Mouse (Mus musculus) midbrain, embryonic 13.5 days (tissue): ENCODE measurements around the gene Fshr. TPM values are rescaled to one million over a fixed set of nuclear protein-coding genes. Genes with fewer than 3 reads are reported as not detected.

ENCODE experiments used
- ATAC-seq: fragments of 200-750 bp; cut with Nextera tagmentation; 2 replicates; pipeline ENCODE4 v1.8.0; 2017; ENCODE audit warnings: mild to moderate bottlenecking, moderate TSS enrichment, moderate library complexity
- H3K27ac ChIP-seq: fragments of 300-500 bp; sonication (generic); 2 replicates; pipeline ENCODE4 v1.5.1; 2015; ENCODE audit warnings: inconsistent platforms, mild to moderate bottlenecking, moderate library complexity
- H3K27me3 ChIP-seq: fragments of 300-500 bp; sonication (generic); 2 replicates; pipeline ENCODE4 v1.6.1; 2015; ENCODE audit warnings: mild to moderate bottlenecking, inconsistent platforms
- H3K36me3 ChIP-seq: fragments of 300-500 bp; sonication (generic); 2 replicates; pipeline ENCODE4 v1.6.1; 2015; ENCODE audit warnings: mild to moderate bottlenecking, inconsistent platforms
- H3K4me1 ChIP-seq: fragments of 300-500 bp; sonication (generic); replicated peaks from 2 replicates; pipeline ENCODE4 v1.6.1; 2015; ENCODE audit warnings: inconsistent platforms
- H3K4me2 ChIP-seq: fragments of 300-500 bp; sonication (generic); replicated peaks from 2 replicates; pipeline ENCODE4 v1.6.1; 2015; ENCODE audit warnings: moderate library complexity, mild to moderate bottlenecking, inconsistent platforms
- H3K4me3 ChIP-seq: fragments of 300-500 bp; sonication (generic); replicated peaks from 2 replicates; pipeline ENCODE4 v1.5.1; 2015; ENCODE audit warnings: mild to moderate bottlenecking, inconsistent platforms
- H3K9ac ChIP-seq: fragments of 300-500 bp; sonication (generic); replicated peaks from 2 replicates; pipeline ENCODE4 v1.6.1; 2015; ENCODE audit warnings: mild to moderate bottlenecking, inconsistent platforms
- H3K9me3 ChIP-seq: fragments of 300-500 bp; sonication (generic); 2 replicates; pipeline ENCODE4 v1.6.1; 2016; ENCODE audit warnings: mild to moderate bottlenecking, inconsistent platforms
- WGBS: fragments of 180-500 bp; shearing (Covaris S2); methylation state at CpG from one replicate; pipeline ENCODE4 v1.1.7; 2015; 5-methylcytosine and 5-hydroxymethylcytosine counted together
- polyA plus RNA-seq: library from polyadenylated mRNA; unstranded; fragments of >200 nt; fragmentation: Nextera tagmentation; extraction: Ambion mirVana; gene quantifications from 2 replicates; pipeline ENCODE4 v1.2.1, GENCODE M21; 2015

The Fshr gene
- polyA plus RNA-seq, 1 experiment from 2014 or later = not detected

GRCm38 (mm10) chr17:89089692-89090475 lies 110.6 kb downstream of the Fshr start:
- no peak for ATAC-seq
- H3K27me3 ChIP-seq = no peaks in the 10 kb centered on the region
- no peaks in the 10 kb centered on the region for H3K36me3 ChIP-seq
- no peaks in the 10 kb centered on the region for H3K4me1 ChIP-seq
- H3K9ac ChIP-seq = no peak overlapping the region
- 84% methylated on average over 5 of the region's 5 CpGs for WGBS
- no peaks in the 10 kb centered on the region for H3K9me3 ChIP-seq
- no peak overlapping the region for H3K4me2 ChIP-seq
- no peak overlapping the region for H3K27ac ChIP-seq
- no peak overlapping the region for H3K4me3 ChIP-seq

- Histone ChIP-seq H3K4me2 (no peak overlapping the region), H3K4me3 (no peak overlapping the region), H3K9me3 (no peaks in the 10 kb centered on the region), H3K27me3 (no peaks in the 10 kb centered on the region), H3K27ac (no peak overlapping the region), H3K4me1 (no peaks in the 10 kb centered on the region), H3K9ac (no peak overlapping the region), H3K36me3 (no peaks in the 10 kb centered on the region)
- no peak for ATAC-seq
- WGBS = 76% methylated on average over 2 of the region's 2 CpGs
Measured at GRCm38 (mm10) chr17:89082897-89083296, 117.6 kb downstream of the Fshr start.

- no peaks in the 10 kb centered on the region for H3K36me3 ChIP-seq
- no peaks in the 10 kb centered on the region for H3K27me3 ChIP-seq
- H3K4me3 ChIP-seq = no peak overlapping the region
- no peak overlapping the region for H3K9ac ChIP-seq
- H3K9me3 ChIP-seq = no peaks in the 10 kb centered on the region
- ATAC-seq = no peak
- WGBS = 67% methylated on average over 5 of the region's 5 CpGs
- no peaks in the 10 kb centered on the region for H3K4me1 ChIP-seq
- H3K27ac ChIP-seq = no peak overlapping the region
- no peak overlapping the region for H3K4me2 ChIP-seq
Measured at GRCm38 (mm10) chr17:89079706-89080105, 120.8 kb downstream of the Fshr start.

DNA sequence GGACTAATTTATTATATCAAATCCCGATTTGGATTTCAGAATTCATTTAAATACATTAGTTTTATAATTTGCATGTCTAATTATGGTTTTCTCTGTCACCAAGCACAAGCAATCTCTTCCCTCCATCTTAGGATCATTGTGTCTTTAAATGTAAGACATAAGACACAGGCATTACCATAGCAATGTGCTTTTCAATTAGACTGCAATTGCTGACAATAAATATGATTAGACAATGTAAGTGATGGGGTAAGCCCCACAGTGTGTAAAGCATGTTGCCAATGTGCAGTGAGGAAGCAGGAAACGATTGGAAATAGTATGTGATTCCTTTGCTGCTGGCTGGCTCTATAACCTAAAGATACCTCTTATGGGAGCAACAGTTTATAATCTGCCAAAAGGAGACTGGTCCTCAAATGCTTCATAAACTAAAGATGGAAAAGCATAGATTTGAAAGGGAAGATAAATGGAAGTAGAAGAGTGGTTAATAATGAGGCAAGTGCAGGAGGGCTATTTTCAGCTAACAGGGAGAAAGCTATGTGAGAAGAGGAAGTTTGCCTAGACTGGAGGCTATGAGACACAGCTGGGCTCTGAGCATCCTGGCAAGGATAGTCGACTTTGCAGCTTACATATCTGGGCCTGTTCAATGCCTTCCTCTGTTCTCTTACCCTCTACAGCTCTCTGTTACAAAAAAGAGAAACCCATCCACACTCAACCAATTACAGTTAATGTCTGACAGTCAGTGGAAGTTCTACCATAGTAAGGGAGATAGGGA lies 136.0 kb downstream of the Fshr start:
- H3K4me1 ChIP-seq = peaks cover 8% of the 10 kb centered on the region; the same call in 1 of the 2 replicates
- H3K9me3 ChIP-seq = no peaks in the 10 kb centered on the region
- no peak overlapping the region for H3K4me2 ChIP-seq
- H3K4me3 ChIP-seq = no peak overlapping the region
- no peak for ATAC-seq
- H3K36me3 ChIP-seq = no peaks in the 10 kb centered on the region
- 78% methylated on average over 3 of the region's 3 CpGs for WGBS
- no peak overlapping the region for H3K27ac ChIP-seq
- no peak overlapping the region for H3K9ac ChIP-seq
- H3K27me3 ChIP-seq = no peaks in the 10 kb centered on the region

DNA sequence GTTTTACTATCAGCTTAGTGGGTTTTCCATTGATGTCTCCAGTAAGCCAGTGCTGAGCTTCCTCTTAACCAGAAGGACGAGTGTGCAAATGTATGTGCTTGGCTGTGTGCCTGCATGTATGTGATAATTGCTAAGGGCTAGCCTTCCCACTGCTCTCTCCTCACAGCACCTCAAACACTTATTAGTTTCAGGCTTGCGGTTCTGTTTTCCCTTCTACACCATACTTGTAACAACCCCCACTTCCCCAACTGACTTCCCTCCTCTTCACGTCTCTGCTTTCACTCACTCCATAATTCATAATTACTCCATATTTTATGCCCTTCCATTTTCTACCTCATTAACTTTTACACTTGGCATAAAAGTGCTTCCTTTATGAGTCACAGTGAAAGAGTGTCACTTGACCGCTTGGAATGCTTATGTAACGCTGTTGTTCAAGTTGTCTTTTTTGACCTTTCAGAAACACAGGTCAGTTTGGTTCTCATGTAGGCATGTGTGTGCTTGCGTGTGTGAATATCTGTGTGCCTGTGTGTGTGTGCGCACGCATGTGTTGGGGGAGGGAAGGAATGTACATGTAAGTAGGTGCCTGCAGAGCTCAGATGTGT lies 138.0 kb downstream of the Fshr start:
- no peak overlapping the region for H3K27ac ChIP-seq
- WGBS = 90% methylated on average over 8 of the region's 8 CpGs
- no peak overlapping the region for H3K4me2 ChIP-seq
- H3K27me3 ChIP-seq = no peaks in the 10 kb centered on the region
- H3K36me3 ChIP-seq = no peaks in the 10 kb centered on the region
- no peaks in the 10 kb centered on the region for H3K9me3 ChIP-seq
- H3K4me3 ChIP-seq = no peak overlapping the region
- H3K9ac ChIP-seq = no peak overlapping the region
- no peak for ATAC-seq
- H3K4me1 ChIP-seq = peaks cover 8% of the 10 kb centered on the region; the same call in 1 of the 2 replicates

DNA sequence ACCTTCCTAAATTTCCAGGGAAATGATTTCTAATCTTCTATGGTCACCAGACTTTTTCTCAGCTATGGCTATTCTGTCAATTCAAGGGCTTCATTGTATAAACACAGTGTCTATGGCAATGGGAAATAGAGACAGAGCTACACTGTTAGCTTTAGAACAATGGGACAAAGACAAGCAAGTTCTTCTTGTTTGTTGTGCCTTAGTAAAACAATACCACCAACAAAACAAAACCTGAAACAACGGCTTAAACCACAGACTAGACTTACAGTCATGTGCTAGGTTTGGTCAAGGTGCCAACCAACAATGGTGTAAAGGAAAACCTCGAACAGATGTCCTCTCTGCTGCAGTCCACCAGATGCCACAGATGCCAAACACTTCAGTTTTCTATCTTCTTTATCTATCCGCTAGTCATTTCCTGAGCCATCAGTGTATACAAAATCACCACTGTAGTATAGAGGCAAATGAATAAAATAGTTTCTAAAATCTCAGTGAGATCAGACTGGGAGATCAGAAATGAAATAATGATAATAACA lies 149.4 kb downstream of the Fshr start:
- no peak overlapping the region for H3K4me2 ChIP-seq
- no peaks in the 10 kb centered on the region for H3K4me1 ChIP-seq
- H3K9ac ChIP-seq = no peak overlapping the region
- no peaks in the 10 kb centered on the region for H3K9me3 ChIP-seq
- WGBS = 83% methylated on average over 3 of the region's 3 CpGs
- no peak for ATAC-seq
- H3K36me3 ChIP-seq = no peaks in the 10 kb centered on the region
- no peak overlapping the region for H3K4me3 ChIP-seq
- H3K27ac ChIP-seq = no peak overlapping the region
- no peaks in the 10 kb centered on the region for H3K27me3 ChIP-seq

- no peak for ATAC-seq
Measured at GRCm38 (mm10) chr17:89049071-89049470, 151.4 kb downstream of the Fshr start.

GRCm38 (mm10) chr17:89046016-89046415 lies 154.5 kb downstream of the Fshr start:
- no peak for ATAC-seq
- Histone ChIP-seq H3K9me3 (no peaks in the 10 kb centered on the region), H3K9ac (no peak overlapping the region), H3K4me3 (no peak overlapping the region), H3K36me3 (no peaks in the 10 kb centered on the region), H3K27me3 (no peaks in the 10 kb centered on the region), H3K4me1 (no peaks in the 10 kb centered on the region), H3K4me2 (no peak overlapping the region), H3K27ac (no peak overlapping the region)
- WGBS = 82% methylated on average over 3 of the region's 3 CpGs

More at GRCm38 (mm10) chr17:89049071-89049470, 151.4 kb downstream of the Fshr start:
- no peaks in the 10 kb centered on the region for H3K27me3 ChIP-seq
- WGBS = 83% methylated on average over 2 of the region's 2 CpGs
- H3K4me1 ChIP-seq = no peaks in the 10 kb centered on the region
- no peak overlapping the region for H3K9ac ChIP-seq
- no peak overlapping the region for H3K27ac ChIP-seq
- H3K4me3 ChIP-seq = no peak overlapping the region
- H3K36me3 ChIP-seq = no peaks in the 10 kb centered on the region
- no peak overlapping the region for H3K4me2 ChIP-seq
- H3K9me3 ChIP-seq = no peaks in the 10 kb centered on the region

- Histone ChIP-seq H3K36me3 (no peaks in the 10 kb centered on the region), H3K27ac (no peak overlapping the region), H3K4me2 (no peak overlapping the region), H3K9me3 (no peaks in the 10 kb centered on the region), H3K4me1 (no peaks in the 10 kb centered on the region), H3K27me3 (no peaks in the 10 kb centered on the region), H3K4me3 (no peak overlapping the region), H3K9ac (no peak overlapping the region)
- WGBS = 90% methylated on average over 5 of the region's 5 CpGs
- no peak for ATAC-seq
Measured at GRCm38 (mm10) chr17:89036723-89037122, 163.8 kb downstream of the Fshr start.

DNA sequence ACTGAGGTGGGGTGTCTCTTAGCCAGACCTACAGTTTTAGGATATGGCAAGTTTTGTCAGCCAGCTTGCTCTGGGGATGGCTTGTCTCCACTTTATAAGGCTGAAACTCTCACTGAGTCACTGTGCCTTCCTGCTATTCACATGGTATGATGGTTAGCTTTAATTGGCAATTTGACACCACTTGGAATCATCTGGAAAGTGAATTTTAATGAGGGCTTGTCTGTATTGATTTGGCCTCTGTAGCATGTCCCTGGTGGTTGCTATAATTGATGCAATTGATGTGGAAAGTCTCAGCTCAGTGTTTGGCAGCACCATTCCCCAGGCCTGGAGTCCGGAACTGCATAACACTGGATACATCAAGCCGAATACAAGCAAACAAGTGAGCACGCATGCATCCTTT lies 164.4 kb downstream of the Fshr start:
- H3K4me2 ChIP-seq = no peak overlapping the region
- no peak for ATAC-seq
- H3K27me3 ChIP-seq = no peaks in the 10 kb centered on the region
- 89% methylated on average over 3 of the region's 3 CpGs for WGBS
- H3K27ac ChIP-seq = no peak overlapping the region
- no peak overlapping the region for H3K9ac ChIP-seq
- no peaks in the 10 kb centered on the region for H3K9me3 ChIP-seq
- no peak overlapping the region for H3K4me3 ChIP-seq
- no peaks in the 10 kb centered on the region for H3K4me1 ChIP-seq
- H3K36me3 ChIP-seq = no peaks in the 10 kb centered on the region

GRCm38 (mm10) chr17:89034627-89035026 lies 165.8 kb downstream of the Fshr start:
- H3K4me3 ChIP-seq = no peak overlapping the region
- no peaks in the 10 kb centered on the region for H3K4me1 ChIP-seq
- no peak overlapping the region for H3K27ac ChIP-seq
- no peaks in the 10 kb centered on the region for H3K27me3 ChIP-seq
- no peak overlapping the region for H3K4me2 ChIP-seq
- H3K9ac ChIP-seq = no peak overlapping the region
- no peak for ATAC-seq
- H3K9me3 ChIP-seq = no peaks in the 10 kb centered on the region
- no peaks in the 10 kb centered on the region for H3K36me3 ChIP-seq

DNA sequence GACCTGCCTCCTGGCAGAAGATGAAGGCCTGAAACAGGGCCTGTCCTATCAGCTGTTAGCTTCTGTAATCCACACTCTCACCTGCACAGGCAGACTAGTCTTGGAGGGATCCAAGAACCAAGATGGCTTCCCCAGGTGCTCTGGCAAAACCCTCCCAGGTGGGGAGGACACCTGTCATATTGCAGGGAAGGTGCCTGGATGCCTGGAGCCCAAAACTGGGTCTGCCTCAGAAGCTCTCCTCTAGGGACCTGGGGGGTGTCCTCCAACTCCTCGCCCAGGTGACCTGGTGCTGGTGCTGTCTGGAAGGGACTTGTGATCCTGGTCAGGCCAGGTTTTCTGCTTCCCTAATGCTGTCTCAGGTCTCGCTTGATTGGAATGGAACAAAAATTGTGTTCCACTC lies 167.5 kb downstream of the Fshr start:
- Histone ChIP-seq H3K36me3 (no peaks in the 10 kb centered on the region), H3K27me3 (no peaks in the 10 kb centered on the region), H3K4me3 (no peak overlapping the region), H3K9ac (no peak overlapping the region), H3K27ac (no peak overlapping the region), H3K4me2 (no peak overlapping the region), H3K9me3 (no peaks in the 10 kb centered on the region), H3K4me1 (no peaks in the 10 kb centered on the region)
- no peak for ATAC-seq
- 91% methylated on average over 2 of the region's 2 CpGs for WGBS
